20 mouse cellular contexts compared by ENCODE assay signal in genomic region chr12:29712795-29713721, GRCm38 (mm10).
DNase-seq lines count a peak whose midpoint lies in the region; ATAC-seq lines count a peak whose summit lies in the region.
"Had no signal": no experiment of that assay in that cellular context is flagged by ENCODE, and none has a peak within 500 bp of the region (broad histone marks: within the 10 kb centered on the region; RNA-seq: fewer than 3 reads in every experiment).

No protein-coding gene starts in this region.

- no peak overlapping the region for H3K27ac ChIP-seq in heart, embryonic 15.5 days
- H3K27ac ChIP-seq in limb, embryonic 10.5 days: no peak overlapping the region
- H3K27ac ChIP-seq: hindbrain, embryonic 12.5 days; limb, embryonic 15.5 days; midbrain, embryonic 12.5 days; neural tube, embryonic 13.5 days had no signal

- 80% methylated on average over 15 of the region's 15 CpGs for WGBS in heart, embryonic 15.5 days
- 86% methylated on average over 15 of the region's 15 CpGs for WGBS in limb, embryonic 10.5 days

- H3K27me3 ChIP-seq in heart, embryonic 15.5 days: no peaks in the 10 kb centered on the region
- no peaks in the 10 kb centered on the region for H3K27me3 ChIP-seq in limb, embryonic 10.5 days (ENCODE audit: low read depth, poor library complexity, severe bottlenecking)
- H3K27me3 ChIP-seq: hindbrain, embryonic 12.5 days; limb, embryonic 15.5 days; neural tube, embryonic 13.5 days had no signal

- H3K9ac ChIP-seq in heart, embryonic 15.5 days: no peak overlapping the region
- H3K9ac ChIP-seq: hindbrain, embryonic 12.5 days; limb, embryonic 15.5 days; midbrain, embryonic 12.5 days; neural tube, embryonic 13.5 days had no signal

- no peaks in the 10 kb centered on the region for H3K36me3 ChIP-seq in heart, embryonic 15.5 days
- H3K36me3 ChIP-seq in limb, embryonic 10.5 days: no peaks in the 10 kb centered on the region
- H3K36me3 ChIP-seq: hindbrain, embryonic 12.5 days; limb, embryonic 15.5 days; midbrain, embryonic 12.5 days; neural tube, embryonic 13.5 days had no signal

- no peaks in the 10 kb centered on the region for H3K4me1 ChIP-seq in heart, embryonic 15.5 days (replicated peaks)
- 0 out of 2 replicates have a peak, but pooled peaks cover 5% of the 10 kb centered on the region for H3K4me1 ChIP-seq in limb, embryonic 10.5 days
- H3K4me1 ChIP-seq: hindbrain, embryonic 12.5 days; limb, embryonic 15.5 days; midbrain, embryonic 12.5 days had no signal

- no peaks in the 10 kb centered on the region for H3K9me3 ChIP-seq in heart, embryonic 15.5 days (replicated peaks)
- H3K9me3 ChIP-seq in limb, embryonic 10.5 days (replicated peaks): no peaks in the 10 kb centered on the region
- H3K9me3 ChIP-seq: hindbrain, embryonic 12.5 days; limb, embryonic 15.5 days; midbrain, embryonic 12.5 days; neural tube, embryonic 13.5 days had no signal

- no peak for ATAC-seq in heart, embryonic 15.5 days (replicated peaks; ENCODE audit: insufficient number of reproducible peaks, insufficient read depth, low FRiP score, low read depth)
- ATAC-seq in hematopoietic stem cell, adult 5-6 weeks (replicated peaks in 1 of 2; ENCODE audit: insufficient read depth in 1 of 2, low FRiP score in 2 of 2, low TSS enrichment in 1 of 2, low read depth in 1 of 2, poor library complexity in 2 of 2, severe bottlenecking in 2 of 2): peak; percentile 58 to 67; a peak in 2 of 4 replicates
- ATAC-seq: forebrain, embryonic 16.5 days had no signal

- DNase-seq in adrenal gland, postnatal 14 days: peak; percentile 35
- no peak for DNase-seq in adrenal gland, postnatal 25 days
- DNase-seq in heart, postnatal 36 days: no peak
- peak; percentile 9 for DNase-seq in A20 (ENCODE audit: low read depth, low spot score)
- DNase-seq in kidney, postnatal 25 days: no peak
- DNase-seq in limb, embryonic 10.5 days (ENCODE audit: low spot score): no peak
- DNase-seq: adrenal gland, adult 8-10 months; cerebellum, postnatal 36 days; kidney, adult 11 months; kidney, postnatal 4 days; lung, adult 18-20 months; spleen, adult 18-20 months; thymus, postnatal 25 days had no signal

- 0 out of 2 replicates have a peak overlapping the region, but pooled peaks have one; percentile 13 for H3K4me2 ChIP-seq in heart, embryonic 15.5 days
- H3K4me2 ChIP-seq: hindbrain, embryonic 12.5 days; limb, embryonic 15.5 days; midbrain, embryonic 12.5 days; neural tube, embryonic 13.5 days had no signal

- H3K4me3 ChIP-seq in heart, embryonic 15.5 days: no peak overlapping the region
- H3K4me3 ChIP-seq in limb, embryonic 10.5 days: no peak overlapping the region
- H3K4me3 ChIP-seq: hindbrain, embryonic 12.5 days; limb, embryonic 15.5 days; midbrain, embryonic 12.5 days; neural tube, embryonic 13.5 days had no signal

- intact Hi-C loops in heart, postnatal 36 days (cut with DNase I): no loop called here

Comparison
In these comparisons a context has a peak if more than half of its experiments do, and no peak if none do; other contexts are left out.
1. DNase-seq: peak in adrenal gland, postnatal 14 days (single experiment) and A20 (single experiment); none in adrenal gland, postnatal 25 days (single experiment), heart, postnatal 36 days (0 of 2), kidney, postnatal 25 days (0 of 2) and limb, embryonic 10.5 days (single experiment).